Mouse (Mus musculus): Measurements from ENCODE around the gene Tenm4.

The Tenm4 gene

DNA sequence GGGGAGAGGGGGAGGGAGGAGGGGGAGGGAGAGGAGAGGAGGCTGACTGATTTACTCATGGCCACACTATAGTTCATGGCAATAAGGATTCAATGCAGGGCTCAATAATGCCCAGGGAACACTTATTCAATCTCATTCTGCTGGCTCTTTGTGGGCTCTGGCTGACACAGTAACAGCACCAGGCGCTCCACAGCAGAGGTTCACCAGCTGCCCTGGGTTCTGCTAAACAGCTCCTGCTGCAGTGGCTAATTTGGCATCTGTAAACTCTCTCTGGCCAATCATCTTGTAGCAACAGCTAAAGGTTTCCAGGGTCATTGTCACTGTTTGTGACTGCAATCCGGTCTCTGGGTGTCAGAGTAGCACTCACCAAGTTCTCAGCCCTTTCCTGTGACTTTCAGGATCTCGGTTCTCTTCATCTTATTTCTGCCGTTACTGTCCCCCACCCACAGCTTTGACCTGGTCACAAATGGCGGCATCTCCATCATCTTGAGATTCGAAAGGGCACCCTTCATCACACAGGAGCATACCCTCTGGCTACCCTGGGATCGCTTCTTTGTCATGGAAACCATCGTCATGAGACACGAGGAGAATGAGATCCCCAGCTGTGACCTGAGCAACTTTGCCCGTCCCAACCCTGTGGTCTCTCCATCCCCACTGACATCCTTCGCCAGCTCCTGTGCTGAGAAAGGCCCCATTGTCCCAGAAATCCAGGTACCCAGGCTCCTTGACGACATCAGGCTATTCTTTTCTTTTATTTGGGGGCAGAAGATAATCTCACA lies 671.6 kb downstream of the Tenm4 start:
- in situ Hi-C loops (cut with MboI, MseI): no loop called here

DNA sequence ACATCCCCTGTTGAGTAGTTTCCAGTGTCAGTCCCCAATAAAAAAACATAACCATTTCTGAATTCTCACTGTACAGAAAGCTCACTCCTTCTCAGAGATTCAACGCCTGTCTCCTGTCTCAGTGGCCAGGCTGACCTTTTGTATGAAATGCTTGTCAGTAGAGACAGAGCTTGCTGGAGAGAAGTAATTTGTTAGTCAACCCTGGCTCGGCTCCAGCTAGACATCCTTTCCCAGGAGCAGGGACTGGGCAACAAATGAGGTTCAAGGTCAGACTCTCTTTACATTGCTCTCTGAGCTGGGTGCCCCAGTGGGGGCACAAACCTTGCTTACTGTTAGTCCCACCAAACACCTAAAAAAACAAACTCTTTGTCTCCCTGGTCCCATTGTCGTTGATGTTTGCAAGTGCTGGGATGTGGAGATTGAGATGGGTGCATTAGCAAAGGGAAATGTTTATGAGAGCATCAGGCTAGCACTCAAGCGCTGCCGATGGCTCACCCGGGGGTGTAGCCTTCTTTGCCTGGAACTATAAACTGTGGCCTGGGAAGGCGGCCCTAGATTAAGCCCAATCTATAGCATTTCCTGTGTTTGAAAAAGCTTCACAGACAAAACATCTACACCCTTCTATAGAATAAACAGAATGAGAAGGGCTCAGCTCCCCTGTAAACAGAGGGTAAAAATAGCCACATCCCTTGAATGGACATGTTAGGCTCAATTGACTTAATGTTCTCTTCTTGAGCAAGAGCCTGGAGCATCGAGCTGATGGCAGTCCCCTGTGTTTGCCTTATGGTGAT lies 673.3 kb downstream of the Tenm4 start:
- in situ Hi-C loops (cut with MboI, MseI): no loop called here

GRCm38 (mm10) chr7:96852781-96853180 lies 681.7 kb downstream of the Tenm4 start:
- in situ Hi-C loops (cut with MboI, MseI): no loop called here

DNA sequence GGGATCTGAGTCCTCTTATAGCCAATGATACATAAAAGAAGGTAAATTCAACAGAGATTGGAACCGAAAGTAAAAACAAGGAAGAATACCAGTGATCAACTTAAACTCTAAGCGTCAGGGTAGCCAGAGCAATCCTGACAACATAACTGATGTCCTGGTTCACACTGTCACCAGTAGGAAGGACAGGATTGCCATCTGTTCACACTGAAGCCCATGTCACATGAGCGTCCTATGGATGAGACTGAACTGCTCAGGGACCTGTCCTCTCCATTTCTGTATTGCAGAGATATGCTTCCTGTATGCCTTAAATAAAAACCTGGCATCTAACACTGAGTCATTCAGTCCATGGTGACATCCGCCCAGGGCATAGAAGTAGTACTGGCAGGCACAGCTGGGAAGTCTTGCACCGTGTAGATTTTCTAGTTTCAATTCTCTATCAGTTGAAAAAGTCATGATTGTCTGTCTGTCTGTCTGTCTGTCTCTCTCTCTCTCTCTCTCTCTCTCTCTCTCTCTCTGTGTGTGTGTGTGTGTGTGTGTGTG lies 684.9 kb downstream of the Tenm4 start:
- in situ Hi-C loops (cut with MboI, MseI): no loop called here

- in situ Hi-C loops (cut with MboI, MseI): no loop called here
These were observed 685.5 kb downstream of the Tenm4 start for GRCm38 (mm10) chr7:96856518-96856917.

DNA sequence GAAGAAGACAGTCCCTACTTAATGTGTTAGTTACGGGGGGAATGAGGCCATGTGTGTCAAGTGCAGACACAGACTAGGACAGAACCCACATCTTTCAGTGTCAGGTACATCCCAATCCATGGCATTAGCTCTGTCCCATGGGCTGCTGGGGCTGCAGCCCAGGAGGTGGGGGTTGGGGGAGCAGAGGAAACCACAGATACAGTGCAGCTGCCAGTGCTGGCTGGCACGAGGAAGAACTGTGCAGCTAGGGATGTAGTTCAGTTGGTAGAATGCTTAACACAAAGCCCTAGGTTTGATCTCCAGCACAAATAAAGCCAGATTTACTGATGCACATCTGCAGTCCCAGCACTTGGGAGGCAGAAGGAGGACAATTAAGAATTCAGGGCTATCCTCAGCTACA lies 688.0 kb downstream of the Tenm4 start:
- in situ Hi-C loops (cut with MboI, MseI): no loop called here

DNA sequence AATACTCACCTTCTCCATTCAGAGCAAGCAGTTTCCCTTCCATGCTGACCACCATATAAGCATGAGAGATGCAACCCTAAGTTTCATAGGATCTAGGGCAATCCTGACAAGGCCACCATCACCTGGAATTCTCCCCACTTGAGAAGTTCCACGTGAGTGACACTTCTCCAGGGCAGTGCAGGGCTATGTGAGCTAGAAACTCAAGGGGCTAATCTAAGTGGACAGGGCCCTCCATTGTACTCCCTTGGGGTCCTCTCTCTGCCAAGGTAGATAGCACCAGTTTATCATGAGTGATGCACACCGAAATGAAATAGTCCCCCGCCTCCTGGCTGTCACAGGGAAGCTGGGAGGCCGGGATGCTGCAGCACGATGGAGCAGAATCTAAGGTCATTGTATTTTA lies 688.6 kb downstream of the Tenm4 start:
- in situ Hi-C loops (cut with MboI, MseI): no loop called here

- in situ Hi-C loops (cut with MboI, MseI): no loop called here
These were observed 689.6 kb downstream of the Tenm4 start for GRCm38 (mm10) chr7:96860650-96861049.

DNA sequence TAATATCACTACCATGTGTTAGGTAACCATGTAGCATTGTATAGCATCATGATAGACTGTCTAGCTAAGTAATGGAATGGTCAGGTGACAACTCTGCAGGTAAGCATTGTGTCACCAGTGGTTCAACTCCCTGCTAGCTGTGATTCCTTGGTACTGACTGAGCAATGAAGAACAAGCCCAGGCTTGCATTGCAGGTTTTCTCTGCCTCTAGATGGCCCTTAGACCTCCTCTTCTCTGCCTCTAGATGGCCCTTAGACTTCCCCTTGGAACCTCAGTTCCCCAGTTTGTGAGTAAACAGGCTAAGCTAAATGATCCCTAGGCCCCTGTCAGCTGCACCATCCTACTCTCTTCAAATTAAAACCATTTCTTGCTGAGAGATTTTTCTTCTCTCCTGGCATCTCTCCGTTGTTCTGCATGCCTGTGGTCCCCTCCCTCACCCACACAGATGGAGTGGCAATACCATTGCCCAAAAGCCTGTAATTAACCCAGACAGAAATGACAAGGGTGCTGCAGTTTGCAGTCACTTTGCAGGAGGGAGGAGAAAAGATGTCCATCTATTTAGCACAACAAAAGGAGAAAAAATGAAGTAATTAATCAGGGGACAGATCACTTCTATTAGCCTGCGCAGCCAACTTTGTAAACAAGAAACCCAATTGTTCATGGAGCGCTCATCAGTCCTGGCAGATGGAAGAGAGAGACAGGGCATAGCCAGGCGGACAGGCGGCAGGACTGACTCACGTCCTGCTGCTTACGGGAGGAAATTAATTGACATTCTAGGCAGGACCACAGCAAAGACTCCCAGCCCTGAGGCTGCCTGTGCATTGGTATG lies 694.1 kb downstream of the Tenm4 start:
- in situ Hi-C loops (cut with MboI, MseI): no loop called here

- in situ Hi-C loops (cut with MboI, MseI): no loop called here
These were observed 698.2 kb downstream of the Tenm4 start for GRCm38 (mm10) chr7:96869079-96869810.

DNA sequence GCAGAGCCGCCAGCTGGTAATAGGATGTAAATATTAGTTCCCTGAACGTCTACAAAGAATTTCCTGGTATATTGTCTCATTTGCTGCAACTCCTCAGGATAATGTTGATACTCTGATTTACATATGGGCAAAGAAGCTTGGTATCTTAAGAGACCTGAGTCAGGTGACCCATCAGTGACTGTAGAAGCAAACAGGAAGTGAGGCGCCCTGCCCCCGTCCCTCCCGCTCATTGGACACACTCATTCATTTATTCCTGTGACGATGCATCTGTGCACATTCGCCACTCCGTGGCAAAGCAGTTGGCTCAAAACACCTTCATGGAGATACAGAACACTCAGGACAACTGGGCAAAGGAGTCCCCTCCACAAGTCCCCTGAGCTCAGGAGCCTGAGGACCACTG lies 699.4 kb downstream of the Tenm4 start:
- in situ Hi-C loops (cut with MboI, MseI): no loop called here

DNA sequence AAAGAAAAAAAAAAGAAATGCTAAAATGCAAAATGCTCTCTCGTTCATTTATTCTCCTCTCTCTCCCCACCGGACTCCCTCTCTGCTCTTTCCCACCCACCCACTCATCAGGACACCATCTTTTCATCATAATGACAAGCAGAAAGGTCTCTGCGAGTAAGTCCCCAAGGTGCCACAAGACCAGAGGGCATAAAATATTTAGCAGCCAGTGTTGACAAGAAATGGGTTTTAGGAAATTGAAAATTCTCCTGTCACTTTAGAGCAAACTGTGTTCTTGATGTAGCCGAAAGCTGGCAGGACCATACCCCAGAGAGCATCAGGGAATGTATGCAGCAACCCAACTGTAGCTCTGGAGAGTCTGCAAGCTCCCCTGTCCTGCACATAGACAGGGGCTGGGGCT lies 700.0 kb downstream of the Tenm4 start:
- in situ Hi-C loops (cut with MboI, MseI): no loop called here

GRCm38 (mm10) chr7:96878511-96879276 lies 707.6 kb downstream of the Tenm4 start:
- in situ Hi-C loops (cut with MboI, MseI): no loop called here

GRCm38 (mm10) chr7:96879593-96879992 lies 708.5 kb downstream of the Tenm4 start:
- in situ Hi-C loops (cut with MboI, MseI): no loop called here

DNA sequence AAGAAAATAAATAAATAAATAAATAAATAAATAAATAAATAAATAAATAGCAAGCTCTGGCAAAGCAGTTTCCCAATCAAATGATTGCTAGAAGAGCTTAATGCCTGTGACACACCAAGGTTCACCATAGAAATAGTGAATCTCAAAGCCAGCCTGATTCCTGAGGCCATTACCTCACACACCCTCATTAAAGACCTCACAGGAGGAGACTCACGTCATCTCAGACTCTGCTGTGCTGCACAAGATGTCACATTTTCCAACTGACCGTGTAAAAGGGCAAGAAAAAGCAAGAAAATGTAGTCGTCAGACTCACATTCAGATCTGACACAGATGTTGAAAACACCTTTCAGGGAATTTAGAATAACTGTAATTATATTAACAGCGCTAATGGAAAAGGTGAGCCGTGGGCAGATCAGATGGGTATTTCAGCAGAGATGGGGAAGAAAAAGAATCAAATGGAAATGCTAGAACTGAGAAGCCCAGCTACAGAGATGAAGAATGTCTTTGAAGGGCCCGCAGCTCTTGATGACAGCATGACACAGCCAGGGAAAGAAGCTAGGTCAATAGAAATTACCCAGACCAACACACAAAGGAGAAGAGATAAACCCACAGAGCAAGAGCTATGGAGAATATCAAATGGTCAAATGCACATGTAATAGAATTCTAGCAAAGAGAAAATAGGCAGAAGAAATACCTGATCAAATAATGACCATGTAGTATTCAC lies 709.3 kb downstream of the Tenm4 start:
- in situ Hi-C loops (cut with MboI, MseI): no loop called here

GRCm38 (mm10) chr7:96883297-96883696 lies 712.3 kb downstream of the Tenm4 start:
- in situ Hi-C loops (cut with MboI, MseI): no loop called here

DNA sequence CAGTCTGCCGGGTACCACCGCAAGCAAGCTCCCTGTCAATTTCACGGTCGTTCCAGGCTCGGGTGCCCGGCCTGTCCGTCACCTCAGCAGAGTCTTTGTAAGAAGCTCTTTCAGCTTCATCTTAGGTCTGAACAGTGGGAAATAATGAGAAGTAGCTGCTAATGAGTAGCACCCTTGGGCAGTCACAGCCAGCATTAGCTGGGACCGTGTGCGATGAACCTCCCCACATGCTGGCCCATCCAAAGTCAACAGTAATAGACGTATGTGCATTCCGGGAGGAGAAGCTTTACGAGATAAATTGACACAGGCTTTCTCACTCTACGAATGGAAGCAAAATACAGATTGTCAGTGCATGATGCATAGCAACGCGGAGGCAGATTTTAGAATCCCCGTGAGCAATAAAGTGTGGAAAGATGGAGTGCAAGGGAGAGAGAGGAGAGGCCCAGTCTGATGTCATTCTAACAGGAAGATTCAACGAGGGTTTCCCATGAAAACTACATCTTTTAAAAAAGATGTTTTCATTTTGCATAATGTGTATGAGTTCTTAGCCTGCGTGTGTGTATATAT lies 716.1 kb downstream of the Tenm4 start:
- in situ Hi-C loops (cut with MboI, MseI): no loop called here

DNA sequence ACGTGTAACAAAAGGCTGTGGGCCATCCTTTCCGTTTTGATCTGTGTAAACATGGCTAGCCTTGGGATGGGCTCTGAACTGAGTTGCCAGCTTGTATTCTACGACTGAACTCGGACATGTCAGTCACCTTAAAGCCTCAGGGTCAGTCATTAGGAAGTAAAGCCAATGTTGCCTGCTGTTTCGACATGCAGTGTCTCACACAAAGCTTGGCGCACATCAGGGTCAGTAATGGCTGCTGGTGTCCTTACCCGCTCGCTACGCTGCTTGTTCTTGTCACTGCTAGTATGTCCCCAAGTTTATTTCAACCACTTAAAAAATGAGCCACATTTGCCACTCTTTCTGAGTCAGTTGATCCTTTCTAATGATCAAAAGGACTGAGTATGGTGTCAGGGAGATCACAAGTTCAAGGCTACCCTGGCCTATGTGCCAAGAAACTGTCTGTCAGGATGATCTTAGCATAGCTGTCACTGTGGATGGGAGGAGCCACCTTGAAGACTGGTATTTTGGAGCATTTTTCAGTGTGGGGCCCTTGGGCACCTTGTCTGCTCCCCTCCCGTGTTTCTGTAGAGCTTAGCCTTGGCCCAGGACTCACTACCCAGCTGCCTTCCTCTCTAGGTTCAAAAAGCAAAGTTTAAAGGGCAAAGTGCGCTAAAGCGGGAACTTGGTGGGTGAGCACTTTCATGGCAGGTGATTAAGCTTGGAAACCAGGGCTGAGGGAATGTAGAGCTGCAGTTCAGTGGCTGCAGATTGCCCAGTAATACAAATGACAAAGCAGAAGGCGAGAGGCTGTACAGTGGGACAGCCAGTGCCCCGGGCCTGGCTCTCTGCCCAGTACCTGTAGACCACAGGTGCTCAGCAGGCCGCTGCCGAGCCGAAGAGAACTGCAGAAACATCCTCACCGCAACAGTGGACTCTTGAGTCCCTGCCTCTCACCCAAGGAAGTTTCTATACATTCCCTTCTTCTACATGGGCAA lies 718.3 kb downstream of the Tenm4 start:
- in situ Hi-C loops (cut with MboI, MseI): no loop called here

Measured in T-helper 2 cell (primary cell).